Mouse (Mus musculus): Measurements from ENCODE around the gene Mesd. TPM values are rescaled to one million over a fixed set of nuclear protein-coding genes. Genes with fewer than 3 reads are reported as not detected.
A peak's percentile ranks its signal among the peaks of the same experiment; 100 is the strongest.
"Not testable (repeated sequence)": the region's sequence is repeated elsewhere in the genome, so short reads cannot be mapped to it uniquely, and the experiment has no call there.

The Mesd gene
- total RNA-seq, 2 experiments from 2014 or later, result 27.1 to 35.9 TPM

DNA sequence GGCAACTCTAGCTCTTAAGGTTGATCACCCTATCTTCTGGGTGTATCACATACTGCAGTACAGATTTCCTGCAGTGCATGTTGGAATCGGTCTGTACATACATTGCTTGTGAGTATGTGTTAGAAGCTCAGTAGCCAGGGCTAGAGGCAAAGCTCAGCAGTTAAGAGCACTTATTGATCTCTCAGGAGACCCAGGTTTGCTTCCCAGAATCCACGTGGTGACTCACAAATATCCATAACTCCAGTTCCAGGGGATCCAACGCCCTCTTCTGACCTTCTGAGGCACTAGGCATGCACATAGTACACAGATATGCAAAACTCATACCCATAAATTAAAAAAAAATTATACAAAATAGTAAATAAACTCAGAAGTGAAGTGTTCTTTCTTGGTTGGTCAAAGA, 7.2 kb upstream of the Mesd start:
- ATAC-seq (replicated peaks; ENCODE audit: low FRiP score, poor library complexity, severe bottlenecking), result no peak

GRCm38 (mm10) chr7:83878676-83879448, 5.4 kb upstream of the Mesd start:
- ATAC-seq (replicated peaks; ENCODE audit: low FRiP score, poor library complexity, severe bottlenecking), result no peak

DNA sequence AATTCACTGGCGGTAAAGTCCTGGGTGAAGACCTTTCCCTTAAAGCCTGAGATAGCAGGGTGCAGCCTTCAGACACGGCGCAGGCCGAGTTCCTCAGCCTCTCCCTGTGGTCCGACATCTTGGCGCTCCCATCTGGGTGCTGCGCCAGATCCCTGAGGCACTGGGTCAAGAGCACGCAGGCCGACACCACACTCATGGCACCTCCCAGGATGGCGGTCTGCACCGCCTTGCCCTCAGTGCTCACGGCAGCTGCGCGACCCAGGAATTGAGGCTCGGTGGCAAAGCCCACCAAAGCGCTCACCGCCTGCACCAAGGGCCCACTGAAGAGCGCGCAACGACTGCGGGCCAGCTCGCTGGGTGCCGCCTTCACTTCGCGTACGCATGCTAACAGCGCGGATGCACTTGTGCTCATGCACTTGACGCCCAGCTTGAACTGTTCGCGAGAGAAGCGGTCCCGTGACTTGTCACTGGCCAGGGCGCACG, 2.1 kb upstream of the Mesd start:
- ATAC-seq (replicated peaks; ENCODE audit: low FRiP score, poor library complexity, severe bottlenecking), result no peak

DNA sequence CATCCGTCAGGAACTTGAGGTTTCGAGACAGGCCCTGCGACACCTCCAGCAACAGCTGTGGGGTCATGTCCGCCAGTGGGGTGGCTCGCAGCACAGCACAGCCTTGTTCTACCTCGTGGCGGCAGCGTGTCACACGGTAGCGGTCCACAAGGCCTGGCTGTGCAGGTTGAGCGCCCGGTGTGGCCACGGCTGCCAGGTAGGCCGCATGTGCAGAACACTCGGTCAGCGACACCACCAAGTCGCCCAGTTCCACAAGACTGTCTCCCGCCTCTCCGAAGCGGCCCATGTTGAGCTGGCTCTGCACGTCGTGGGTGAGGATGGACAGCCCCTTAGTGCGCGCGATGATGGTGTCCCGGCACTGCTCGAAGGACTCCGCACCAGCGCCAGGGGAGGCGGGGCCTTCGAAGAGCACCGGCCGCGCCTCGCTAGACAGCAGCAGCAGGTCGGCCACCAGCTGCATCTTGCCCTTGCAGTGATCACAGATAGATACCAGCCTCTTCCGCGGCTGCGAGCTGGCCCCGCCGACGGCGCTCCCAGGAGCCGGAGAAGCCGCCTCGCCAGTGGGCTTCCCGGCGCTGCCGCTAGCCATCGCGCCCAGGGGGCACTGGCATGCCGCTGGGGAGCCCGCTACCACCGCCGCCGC, 1.5 kb upstream of the Mesd start:
- peak; percentile 56 for ATAC-seq (replicated peaks; ENCODE audit: low FRiP score, poor library complexity, severe bottlenecking)

GRCm38 (mm10) chr7:83883276-83884020, 818 bp upstream of the Mesd start:
- ATAC-seq (replicated peaks; ENCODE audit: low FRiP score, poor library complexity, severe bottlenecking), result peak; percentile 50

GRCm38 (mm10) chr7:83884921-83885532, 761 bp downstream of the Mesd start:
- peak; percentile 53 for ATAC-seq (replicated peaks; ENCODE audit: low FRiP score, poor library complexity, severe bottlenecking)

GRCm38 (mm10) chr7:83885835-83886234, 1.6 kb downstream of the Mesd start:
- ATAC-seq (replicated peaks; ENCODE audit: low FRiP score, poor library complexity, severe bottlenecking), result peak; percentile 55

DNA sequence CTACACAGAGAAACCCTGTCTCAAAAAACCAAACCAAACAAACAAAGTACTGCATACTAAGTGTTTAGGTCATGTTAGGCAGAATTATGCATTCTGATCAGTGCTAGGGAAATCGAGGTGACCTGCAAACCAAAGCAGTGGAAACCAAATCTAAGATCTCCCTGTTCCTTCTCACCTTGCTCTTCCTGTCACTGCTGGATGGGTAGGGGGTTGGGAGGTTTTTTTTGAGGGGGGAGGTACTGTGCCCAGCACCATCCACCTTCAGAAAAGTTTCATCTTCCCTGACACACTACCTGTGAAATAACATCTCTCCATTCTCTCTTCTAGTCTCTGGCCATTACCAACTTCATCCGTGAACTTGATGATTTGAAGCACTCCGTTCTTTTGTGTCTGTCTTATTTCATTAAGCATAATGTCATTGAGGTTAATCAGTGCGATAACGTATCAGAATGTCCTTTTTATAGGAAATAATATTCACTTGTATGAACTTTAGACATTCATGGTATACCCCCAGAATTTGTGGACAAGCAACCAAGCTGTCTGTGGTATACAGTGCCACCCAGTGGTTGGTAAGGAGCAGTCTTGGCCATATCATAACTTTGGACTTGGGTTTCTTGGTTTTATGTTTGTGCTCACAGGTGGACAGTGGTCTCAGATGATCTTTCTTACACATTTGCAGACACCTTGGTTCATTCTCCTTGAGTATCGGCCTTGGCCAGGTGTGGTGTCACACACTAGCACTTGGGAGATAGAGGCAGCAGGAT, 2.3 kb downstream of the Mesd start:
- ATAC-seq (replicated peaks; ENCODE audit: low FRiP score, poor library complexity, severe bottlenecking), result no peak

GRCm38 (mm10) chr7:83889383-83889782, 5.1 kb downstream of the Mesd start:
- ATAC-seq (replicated peaks; ENCODE audit: low FRiP score, poor library complexity, severe bottlenecking), result peak; percentile 50

- not testable (repeated sequence) for ATAC-seq (replicated peaks; ENCODE audit: low FRiP score, poor library complexity, severe bottlenecking)
Measured at GRCm38 (mm10) chr7:83889946-83890345, 5.7 kb downstream of the Mesd start.

GRCm38 (mm10) chr7:83891433-83892332, 7.4 kb downstream of the Mesd start:
- ATAC-seq (replicated peaks; ENCODE audit: low FRiP score, poor library complexity, severe bottlenecking), result peak; percentile 86

DNA sequence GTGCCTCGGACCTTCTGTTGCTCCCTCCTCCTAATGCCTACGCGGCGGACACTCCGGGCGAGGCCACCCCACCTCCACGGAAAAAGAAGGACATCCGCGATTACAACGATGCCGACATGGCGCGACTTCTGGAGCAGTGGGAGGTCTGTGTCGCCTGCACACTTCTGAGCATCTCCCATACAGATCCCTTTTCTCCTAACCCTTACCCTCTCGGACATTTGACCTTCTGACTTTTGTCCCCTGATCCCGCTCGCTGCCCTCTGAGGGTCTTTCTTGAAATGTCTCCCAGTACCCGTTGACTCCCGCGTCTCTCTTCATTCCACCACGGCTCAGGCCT, 8.0 kb downstream of the Mesd start:
- ATAC-seq (replicated peaks; ENCODE audit: low FRiP score, poor library complexity, severe bottlenecking), result peak; percentile 5; the same call in 1 of the 2 replicates

DNA sequence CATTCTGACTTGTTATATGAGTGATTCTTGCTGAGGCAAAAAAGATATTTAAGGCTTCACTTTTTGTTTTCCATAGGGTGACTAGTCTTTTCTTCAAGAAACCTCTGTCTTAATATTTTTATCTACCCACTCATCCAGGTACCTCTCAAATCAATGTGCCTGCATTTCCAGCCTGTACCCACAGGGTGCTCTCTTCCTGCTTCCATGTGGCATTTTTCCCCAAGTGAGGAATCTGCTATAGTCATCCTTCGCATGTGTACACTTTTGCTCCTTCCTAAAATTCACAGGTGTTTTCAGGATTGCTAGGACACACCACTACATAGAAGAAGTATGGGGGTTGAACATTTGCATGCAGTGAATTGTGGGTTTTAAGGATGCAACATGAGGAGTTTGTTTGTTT, 10.1 kb downstream of the Mesd start:
- ATAC-seq (replicated peaks; ENCODE audit: low FRiP score, poor library complexity, severe bottlenecking), result no peak

- no peak for ATAC-seq (replicated peaks; ENCODE audit: low FRiP score, poor library complexity, severe bottlenecking)
Measured at GRCm38 (mm10) chr7:83896077-83896740, 11.9 kb downstream of the Mesd start.

GRCm38 (mm10) chr7:83898267-83898666, 14.0 kb downstream of the Mesd start:
- peak; percentile 92 for ATAC-seq (replicated peaks; ENCODE audit: low FRiP score, poor library complexity, severe bottlenecking)

DNA sequence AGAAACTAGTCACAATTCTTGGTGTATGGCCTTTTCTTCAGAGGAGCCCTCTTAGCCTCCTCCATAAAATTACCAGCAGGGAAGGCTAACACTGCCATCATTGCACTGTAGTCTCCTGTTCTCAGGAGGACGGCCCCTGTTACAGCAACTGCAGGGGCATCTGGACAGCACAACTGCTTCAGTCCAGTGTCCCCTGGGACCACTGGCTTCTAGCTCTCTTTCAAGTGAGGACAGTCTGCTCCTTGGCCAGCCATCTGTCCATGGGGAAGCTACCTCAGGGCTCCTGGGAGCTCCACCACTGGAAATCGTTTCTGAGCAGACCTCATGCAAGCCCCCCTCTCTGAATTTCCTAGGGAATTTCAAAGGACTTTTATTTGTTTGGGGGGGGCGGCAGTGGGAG, 16.3 kb downstream of the Mesd start:
- ATAC-seq (replicated peaks; ENCODE audit: low FRiP score, poor library complexity, severe bottlenecking), result no peak

GRCm38 (mm10) chr7:83901425-83901824, 17.2 kb downstream of the Mesd start:
- no peak for ATAC-seq (replicated peaks; ENCODE audit: low FRiP score, poor library complexity, severe bottlenecking)
